Mouse (Mus musculus) ES-E14 (cell line): Measurements from ENCODE around the gene Zfhx3.

Source experiments
- CHD2 ChIP-seq: IDR thresholded peaks from 2 replicates; pipeline ENCODE4 v1.6.1; 2014; ENCODE audit warnings: mild to moderate bottlenecking, low read depth, low read length, inconsistent platforms
- HCFC1 ChIP-seq: IDR thresholded peaks from 2 replicates; pipeline ENCODE4 v1.6.1; 2012; ENCODE audit warnings: low read length, inconsistent platforms, borderline replicate concordance; ENCODE audit not compliant: insufficient read depth
- MAFK ChIP-seq: IDR thresholded peaks from 2 replicates; pipeline ENCODE4 v1.6.1; 2014; ENCODE audit warnings: mild to moderate bottlenecking, low read depth, low read length, inconsistent platforms; ENCODE audit not compliant: insufficient read depth
- ZC3H11A ChIP-seq: IDR thresholded peaks from 2 replicates; pipeline ENCODE4 v1.6.1; 2012; ENCODE audit warnings: low read depth, mild to moderate bottlenecking, inconsistent platforms, low read length, borderline replicate concordance
- ZNF384 ChIP-seq: IDR thresholded peaks from 2 replicates; pipeline ENCODE4 v1.6.1; 2012; ENCODE audit warnings: low read depth, low read length, inconsistent platforms

DNA sequence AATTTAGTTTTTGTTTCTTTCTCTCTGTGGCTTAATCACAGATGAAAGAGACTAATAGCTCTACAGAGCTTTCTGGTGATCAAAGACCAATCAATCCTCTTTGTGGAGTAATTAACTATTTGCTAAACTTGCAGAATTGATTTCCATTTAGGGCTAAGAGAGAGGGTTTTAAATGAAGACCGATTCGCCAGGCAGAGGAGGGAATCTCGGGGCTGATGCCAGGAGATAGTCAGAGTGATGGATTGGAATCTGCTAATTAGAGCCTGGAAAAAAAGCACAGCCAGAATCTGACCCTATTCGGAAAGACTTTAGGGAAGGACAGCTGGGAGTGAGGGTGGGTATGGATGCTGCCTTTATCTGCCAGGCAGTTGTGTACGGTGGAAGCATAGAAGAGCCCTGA, 490.9 kb downstream of the Zfhx3 start:
- TF ChIP-seq CHD2 (no peak), ZNF384 (no peak), ZC3H11A (no peak), MAFK (no peak), HCFC1 (no peak)
